Mouse (Mus musculus) ovary, adult 10 weeks (tissue): ENCODE results near the gene Upk2. TPM values are rescaled to one million over a fixed set of nuclear protein-coding genes. Genes with fewer than 3 reads are reported as not detected.

Experiments
- polyA plus RNA-seq: library from polyadenylated mRNA; stranded (reverse); fragments of 350-450 nt; fragmentation: Illumina TruSeq; extraction: RNeasy Lipid Tissue Mini Kit (QIAGEN cat#74804); gene quantifications from one replicate; pipeline ENCODE4 v1.2.3, GENCODE M21; 2014

Upk2 gene
- not detected for polyA plus RNA-seq

GRCm38 (mm10) chr9:44454891-44455220, at the start of gene Upk2:
TSS of gene Upk2 (minus strand) at chr9:44454976.

GRCm38 (mm10) chr9:44482552-44482951, 27.8 kb upstream of the Upk2 start, which contains the start of gene Bcl9l:
TSS of gene Bcl9l (plus strand) at chr9:44482825.

DNA sequence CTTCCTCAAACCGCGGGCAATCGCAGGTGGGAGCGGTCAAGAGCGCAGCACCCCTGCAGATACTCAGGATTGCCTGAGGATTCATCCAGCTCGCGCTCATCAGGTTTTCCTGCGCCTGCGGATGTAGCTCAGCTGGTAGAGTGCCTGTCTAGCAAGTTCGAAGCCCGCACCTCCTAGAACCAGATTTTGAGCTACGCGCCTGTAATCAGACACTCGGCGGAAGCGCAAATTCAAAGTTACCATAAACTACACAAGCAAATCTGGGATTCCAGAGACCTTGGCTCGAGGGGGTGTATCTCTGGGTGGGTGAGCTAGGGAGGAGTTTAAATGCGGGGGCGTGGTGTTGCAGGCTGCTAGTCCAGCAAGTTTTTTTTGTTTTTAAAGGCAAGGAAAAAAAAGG, 13.8 kb downstream of the Upk2 start, which contains the start of gene Foxr1:
Foxr1 (minus strand) TSS at position 176 of the 400 bp plus-strand sequence.

DNA sequence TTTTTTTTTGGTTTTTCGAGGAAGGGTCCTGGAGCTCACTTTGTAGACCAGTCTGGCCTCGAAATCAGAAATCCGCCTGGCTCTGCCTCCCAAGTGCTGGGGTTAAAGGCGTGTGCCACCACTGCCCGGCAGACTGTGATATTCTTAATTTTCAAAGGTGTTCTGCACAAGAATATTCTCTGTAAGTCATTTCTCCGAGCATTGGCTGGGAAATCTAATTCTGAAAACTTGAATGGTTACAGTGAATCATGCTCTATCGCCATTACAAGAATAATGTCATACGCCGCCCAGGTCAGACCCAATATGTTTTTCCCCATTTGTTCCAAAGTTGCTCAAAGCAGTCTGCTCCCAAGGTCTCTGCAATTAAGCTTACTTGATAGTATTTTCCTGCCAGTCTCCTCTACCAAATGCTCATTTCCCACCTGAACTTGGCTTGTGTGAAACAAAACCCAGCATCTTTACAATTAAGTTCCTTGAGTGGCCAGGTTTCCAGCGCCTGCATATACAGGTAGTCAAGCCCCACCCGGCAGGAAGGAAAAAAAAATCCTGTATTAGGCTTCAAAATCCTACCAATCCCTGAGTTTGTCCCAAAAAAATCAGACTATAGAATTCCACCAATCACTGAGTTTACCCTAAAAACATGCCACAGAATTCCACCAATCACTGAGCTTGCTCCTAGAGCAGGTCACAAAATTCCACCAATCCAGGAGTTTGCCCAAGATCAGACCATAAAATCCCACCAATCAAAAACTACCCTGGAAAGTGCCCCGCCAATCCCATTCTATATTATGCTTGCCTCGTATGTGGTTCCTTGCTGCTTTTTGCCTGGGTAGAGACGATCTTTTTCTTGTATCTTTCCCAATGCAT, 36.0 kb downstream of the Upk2 start, which contains the start of gene Ccdc84:
Ccdc84 (minus strand) TSS at position 51 of the 867 bp plus-strand sequence.

DNA sequence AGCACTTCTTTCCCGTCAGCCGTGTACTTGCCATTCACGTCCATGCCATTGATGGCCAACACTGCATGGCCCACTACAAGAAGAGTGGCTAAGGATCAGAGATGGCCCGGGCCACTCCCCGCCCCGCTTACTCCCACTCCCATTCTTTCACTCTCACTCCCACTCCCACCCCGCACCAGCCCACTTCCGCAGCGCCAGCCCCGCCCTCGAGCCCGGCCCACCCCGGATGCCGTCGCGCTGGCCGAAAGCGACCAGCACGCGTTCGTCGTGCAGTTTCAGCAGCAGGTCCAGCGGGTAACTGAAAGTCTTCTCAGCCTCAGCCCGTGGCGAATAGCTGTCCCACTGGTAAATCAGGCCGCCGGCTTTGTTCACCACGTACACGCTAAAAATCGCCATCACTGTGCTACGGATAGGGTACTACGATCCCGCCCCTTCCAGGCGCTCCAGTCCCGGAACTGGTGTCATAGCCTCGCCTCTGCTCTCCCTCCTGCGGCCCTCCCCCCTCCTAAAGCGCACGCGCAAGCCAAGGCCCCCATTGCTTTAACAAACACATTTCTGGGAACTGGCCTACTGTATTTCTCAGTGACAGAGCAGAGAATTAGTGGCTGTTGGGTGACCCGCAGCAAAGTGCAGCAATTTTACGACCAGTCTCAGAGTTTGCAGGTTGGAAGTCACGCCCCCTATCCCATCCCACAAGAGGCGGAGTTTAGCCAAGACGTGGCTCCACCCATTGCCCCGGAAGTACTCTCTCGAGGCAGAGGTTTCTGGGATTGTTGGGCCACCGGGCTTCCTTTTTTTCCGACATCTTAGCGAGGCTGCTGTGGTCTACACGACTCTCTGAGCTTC, 47.6 kb downstream of the Upk2 start, which contains the start of the genes Rps25 and Trappc4:
Rps25 (plus strand) TSS at position 234 of the 846 bp plus-strand sequence.
Trappc4 (minus strand) TSS at position 695 of the 846 bp plus-strand sequence.

Other genes with a start within 250 kb of the Upk2 start
- gene Cbl, start 220.9 kb downstream of the Upk2 start, polyA plus RNA-seq: 36.8 TPM
- 4.9 TPM for gene Ccdc153, start 214.3 kb downstream of the Upk2 start, polyA plus RNA-seq
- gene Pdzd3, start 203.5 kb downstream of the Upk2 start, polyA plus RNA-seq: not detected
- not detected for gene Nlrx1, start 186.4 kb downstream of the Upk2 start, polyA plus RNA-seq
- gene Abcg4, start 166.4 kb downstream of the Upk2 start, polyA plus RNA-seq: 0.14 TPM
- gene Hinfp, start 149.3 kb downstream of the Upk2 start, polyA plus RNA-seq: 15.0 TPM
- 0.63 TPM for gene C2cd2l, start 134.7 kb downstream of the Upk2 start, polyA plus RNA-seq
- gene Dpagt1, start 129.0 kb downstream of the Upk2 start, polyA plus RNA-seq: 11.4 TPM
- 9.2 TPM for gene H2afx, start 120.3 kb downstream of the Upk2 start, polyA plus RNA-seq
- gene Hmbs, start 110.7 kb downstream of the Upk2 start, polyA plus RNA-seq: 26.6 TPM
- 11.1 TPM for gene Vps11, start 93.3 kb downstream of the Upk2 start, polyA plus RNA-seq
- gene Hyou1, start 75.5 kb downstream of the Upk2 start, polyA plus RNA-seq: 22.1 TPM
- 1.4 TPM for gene Slc37a4, start 58.1 kb downstream of the Upk2 start, polyA plus RNA-seq
- 968 TPM for gene Rps25, start 47.8 kb downstream of the Upk2 start, polyA plus RNA-seq
- 28.7 TPM for gene Trappc4, start 47.4 kb downstream of the Upk2 start, polyA plus RNA-seq
- 4.1 TPM for gene Ccdc84, start 36.4 kb downstream of the Upk2 start, polyA plus RNA-seq
- gene Foxr1, start 13.8 kb downstream of the Upk2 start, polyA plus RNA-seq: 0.54 TPM
- 2.6 TPM for gene Bcl9l, start 27.8 kb upstream of the Upk2 start, polyA plus RNA-seq
- not detected for gene Cxcr5, start 106.9 kb upstream of the Upk2 start, polyA plus RNA-seq
- 406 TPM for gene Ddx6, start 149.9 kb upstream of the Upk2 start, polyA plus RNA-seq
- not detected for gene Treh, start 218.3 kb upstream of the Upk2 start, polyA plus RNA-seq